Comparison of ENCODE assay signal across 8 mouse cellular contexts in the genomic region with DNA sequence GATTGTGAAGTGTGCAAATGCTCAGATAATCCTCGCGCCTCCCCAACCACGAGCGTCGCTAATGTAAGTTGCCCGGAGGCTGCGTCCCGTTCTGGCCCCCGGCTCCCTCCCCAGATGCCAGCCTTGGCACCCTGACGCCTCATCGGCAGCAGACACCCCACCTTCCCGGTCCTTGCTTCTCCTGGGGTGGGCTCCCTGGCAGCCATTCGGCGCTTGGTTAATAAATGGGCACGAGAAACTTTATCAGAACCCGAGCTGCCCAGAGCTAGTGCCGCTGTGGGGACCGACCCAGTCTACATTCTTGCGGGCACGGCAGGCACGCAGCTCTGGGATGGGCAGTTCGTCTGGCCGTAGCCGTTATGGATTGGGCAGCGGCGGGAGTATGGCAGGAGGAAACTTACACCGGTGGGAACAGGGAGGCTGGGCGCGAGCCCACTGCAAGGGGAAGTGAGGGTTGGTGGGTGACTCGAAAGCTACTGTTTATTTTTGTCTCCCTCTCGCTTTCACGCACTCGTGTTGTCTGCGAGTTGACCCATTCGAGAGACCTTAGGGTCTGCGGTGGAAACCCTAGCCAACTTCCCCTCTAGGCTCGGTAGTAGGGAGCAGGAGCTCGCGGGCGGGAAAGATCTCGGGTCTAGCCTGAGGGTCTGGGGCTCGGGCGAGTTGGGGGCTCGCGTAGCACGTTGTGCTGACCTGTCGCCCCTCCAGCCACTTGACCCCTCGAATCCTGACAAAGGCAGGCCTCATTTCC. TPM values are rescaled to one million over a fixed set of nuclear protein-coding genes. Genes with fewer than 3 reads are reported as not detected.
DNase-seq lines count a peak whose midpoint lies in the region; ATAC-seq and TF ChIP-seq lines count a peak whose summit lies in the region.

No protein-coding gene starts in this region.

- DNase-seq in MN1 (ENCODE audit: low spot score): peak; percentile 42
- DNase-seq in forebrain, embryonic 10.5 days (ENCODE audit: extremely low spot score, low spot score): no peak
- DNase-seq in heart, postnatal 14 days: peak; percentile 63 to 64
- peak; percentile 63 to 73 for DNase-seq in layer of hippocampus, postnatal 10 days (ENCODE audit: low spot score in 2 of 2)
- peak; percentile 68 for DNase-seq in retina, postnatal 1 day
- DNase-seq in urinary bladder, postnatal 4 days (ENCODE audit: low spot score in 2 of 2): peak; percentile 51 to 68

- peaks cover 21% of the 10 kb centered on the region for H3K36me3 ChIP-seq in forebrain, embryonic 10.5 days (replicated peaks)

- ATAC-seq in megakaryocyte, adult 5-6 weeks (ENCODE audit: poor library complexity, severe bottlenecking): peak; percentile 18

- WGBS in forebrain, embryonic 10.5 days: under 1% methylated on average over 48 of the region's 48 CpGs

- TF ChIP-seq POLR2A in bone marrow macrophage, adult 2 months (IDR thresholded peaks at IDR 0.05; ENCODE audit: borderline replicate concordance, low read depth, low read length): no peak

- H3K27ac ChIP-seq in bone marrow macrophage, adult 2 months (ENCODE audit: insufficient read depth, low read depth, low read length): peak overlapping the region; percentile 97
- peak overlapping the region; percentile 100 for H3K27ac ChIP-seq in forebrain, embryonic 10.5 days

- no peak for TF ChIP-seq CTCF in bone marrow macrophage, adult 2 months (IDR thresholded peaks at IDR 0.05; ENCODE audit: low read depth, low read length)

- H3K27me3 ChIP-seq in forebrain, embryonic 10.5 days (ENCODE audit: poor library complexity, severe bottlenecking): no peaks in the 10 kb centered on the region

- peak overlapping the region; percentile 95 for H3K4me3 ChIP-seq in bone marrow macrophage, adult 2 months (ENCODE audit: insufficient read depth, low read length)
- H3K4me3 ChIP-seq in forebrain, embryonic 10.5 days: peak overlapping the region; percentile 96

- H3K4me1 ChIP-seq in bone marrow macrophage, adult 2 months (ENCODE audit: control insufficient read depth, insufficient read depth, low read length): peaks cover 16% of the 10 kb centered on the region
- H3K4me1 ChIP-seq in forebrain, embryonic 10.5 days: peaks cover 63% of the 10 kb centered on the region

- intact Hi-C loops in heart, postnatal 14 days (cut with DNase I): loop anchor here (2.0 kb wide), 1 partner anchor 72 kb away; no protein-coding TSS in a partner anchor

- no peaks in the 10 kb centered on the region for H3K9me3 ChIP-seq in forebrain, embryonic 10.5 days

RNA-seq across cellular contexts. Expression of gene Anp32a, which starts 1.5 kb away (rescaled TPM):
- polyA plus RNA-seq in bone marrow macrophage, adult 2 months (2012; ENCODE audit: insufficient read depth, insufficient read length, missing spikeins): 351 and 354 TPM in 2 replicates
- 224 and 281 TPM in 2 replicates for polyA plus RNA-seq in forebrain, embryonic 10.5 days (2016; fragmentation: Nextera tagmentation; extraction: Ambion mirVana)
- total RNA-seq in heart, postnatal 14 days (2021): 100 to 1,000 TPM; 184 to 205 TPM
- total RNA-seq in layer of hippocampus, postnatal 10 days (2021): 100 to 1,000 TPM; 224 to 231 TPM
- 257 and 275 TPM in 2 replicates for total RNA-seq in megakaryocyte, adult 5-6 weeks (2015)
- total RNA-seq in megakaryocyte, adult 5-6 weeks (2017): 587 and 621 TPM in 2 replicates
